Mouse (Mus musculus) CH12.LX (cell line): ENCODE measurements at regions not wholly inside any gene's neighbourhood (a gene's known extent, or its start where the extent isn't known, plus 50 kb on each side); places are given as distances from the start of the nearest gene placed in this dataset.

Source experiments
- DNase-seq: peaks from one replicate; pipeline ENCODE4 v3.0.0-alpha.2; 2013; ENCODE audit errors: extremely low read depth
- H3K27ac ChIP-seq: 2 replicates; pipeline ENCODE4 v1.5.1; 2012; ENCODE audit warnings: low read depth, mild to moderate bottlenecking, control low read depth, moderate library complexity; ENCODE audit not compliant: insufficient read depth
- H3K27me3 ChIP-seq: replicated peaks from 2 replicates; pipeline ENCODE3; 2012; ENCODE audit warnings: inconsistent platforms
- H3K36me3 ChIP-seq, 2 experiments: replicated peaks in 1 of 2; 2 replicates each; pipeline versions ENCODE3 to v1.6.1; 2012; ENCODE audit warnings: inconsistent platforms in 1 of 2, low read length in 1 of 2, mild to moderate bottlenecking in 1 of 2, mixed read lengths in 1 of 2, moderate library complexity in 1 of 2; ENCODE audit not compliant: control insufficient read depth in 1 of 2, insufficient read depth in 1 of 2
- H3K4me1 ChIP-seq, 2 experiments: 2 replicates each; pipeline ENCODE4 v1.6.1; 2012; ENCODE audit warnings: inconsistent platforms in 1 of 2, moderate library complexity in 1 of 2; ENCODE audit not compliant: insufficient read depth in 2 of 2, control insufficient read depth in 1 of 2
- H3K4me2 ChIP-seq: 2 replicates; pipeline ENCODE4 v1.6.1; 2012; ENCODE audit warnings: low read depth, mild to moderate bottlenecking, control low read depth; ENCODE audit not compliant: poor library complexity, insufficient read depth, severe bottlenecking
- H3K4me3 ChIP-seq, 3 experiments: fragments of 150-350 bp in 1 of 3; sonication (generic) in 1 of 3; replicated peaks in 1 of 3; 2 replicates each; pipeline versions ENCODE3 to v1.5.1; 2011 to 2012; ENCODE audit warnings: low read depth in 2 of 3, low read length in 2 of 3, mild to moderate bottlenecking in 2 of 3, moderate library complexity in 2 of 3, control low read depth in 1 of 3, improper control_type of control experiment in 1 of 3, inconsistent platforms in 1 of 3, mixed read lengths in 1 of 3; ENCODE audit not compliant: poor library complexity in 1 of 3
- H3K79me2 ChIP-seq: replicated peaks from 2 replicates; pipeline ENCODE4 v1.6.1; 2012; ENCODE audit warnings: mild to moderate bottlenecking, moderate library complexity; ENCODE audit not compliant: control insufficient read depth, poor library complexity, insufficient read depth, severe bottlenecking; ENCODE audit errors: extremely low read depth
- H3K9ac ChIP-seq: 2 replicates; pipeline ENCODE4 v1.6.1; 2012; ENCODE audit warnings: low read depth, mild to moderate bottlenecking, control low read depth, moderate library complexity; ENCODE audit not compliant: insufficient read depth
- H3K9me3 ChIP-seq: replicated peaks from 2 replicates; pipeline ENCODE3; 2012; ENCODE audit warnings: low read length, inconsistent platforms, mixed read lengths
- CHD1 ChIP-seq: IDR thresholded peaks from 2 replicates; pipeline ENCODE4 v1.6.1; 2012; ENCODE audit warnings: low read depth, low read length, improper control_type of control experiment, inconsistent platforms
- EP300 ChIP-seq: IDR thresholded peaks from 2 replicates; pipeline ENCODE4 v1.6.1; 2011; ENCODE audit warnings: low read length, improper control_type of control experiment
- ETS1 ChIP-seq: conservative IDR thresholded peaks from 2 replicates; pipeline ENCODE4 v1.6.1; 2012; ENCODE audit warnings: low read depth, mild to moderate bottlenecking, inconsistent platforms, low read length, improper control_type of control experiment, moderate library complexity
- GABPA ChIP-seq: IDR thresholded peaks from 2 replicates; pipeline ENCODE4 v1.6.1; 2012; ENCODE audit warnings: low read depth, low read length, improper control_type of control experiment, inconsistent platforms; ENCODE audit not compliant: insufficient replicate concordance
- HCFC1 ChIP-seq: IDR thresholded peaks from 2 replicates; pipeline ENCODE4 v1.6.1; 2012; ENCODE audit warnings: low read depth, mild to moderate bottlenecking, inconsistent platforms, low read length, improper control_type of control experiment
- JUN ChIP-seq: IDR thresholded peaks from 2 replicates; pipeline ENCODE4 v1.6.1; 2011; ENCODE audit warnings: low read depth, mild to moderate bottlenecking, low read length, improper control_type of control experiment, moderate library complexity; ENCODE audit not compliant: insufficient read depth
- MAFK ChIP-seq: IDR thresholded peaks from 2 replicates; pipeline ENCODE4 v1.6.1; 2011; ENCODE audit warnings: low read length, improper control_type of control experiment; ENCODE audit not compliant: insufficient replicate concordance
- MAX ChIP-seq: IDR thresholded peaks from 2 replicates; pipeline ENCODE4 v1.6.1; 2011; ENCODE audit warnings: low read length, improper control_type of control experiment
- MEF2A ChIP-seq: IDR thresholded peaks from 2 replicates; pipeline ENCODE4 v1.6.1; 2014; ENCODE audit warnings: low read depth, mild to moderate bottlenecking, inconsistent platforms, low read length, improper control_type of control experiment, borderline replicate concordance
- POLR2A ChIP-seq: IDR thresholded peaks from 2 replicates; pipeline ENCODE4 v1.6.1; 2011; ENCODE audit warnings: low read depth, mild to moderate bottlenecking, improper control_type of control experiment, low read length
- RCOR1 ChIP-seq: conservative IDR thresholded peaks from 2 replicates; pipeline ENCODE4 v1.6.1; 2012; ENCODE audit warnings: low read depth, mild to moderate bottlenecking, inconsistent platforms, low read length, improper control_type of control experiment
- SIN3A ChIP-seq: IDR thresholded peaks from 2 replicates; pipeline ENCODE4 v1.6.1; 2012; ENCODE audit warnings: low read length, improper control_type of control experiment, inconsistent platforms
- SMC3 ChIP-seq: IDR thresholded peaks from 2 replicates; pipeline ENCODE4 v1.6.1; 2011; ENCODE audit warnings: low read depth, low read length, improper control_type of control experiment
- TBP ChIP-seq: conservative IDR thresholded peaks from 2 replicates; pipeline ENCODE4 v1.6.1; 2011; ENCODE audit warnings: low read depth, low read length, improper control_type of control experiment
- UBTF ChIP-seq: IDR thresholded peaks from 2 replicates; pipeline ENCODE4 v1.6.1; 2012; ENCODE audit warnings: low read depth, mild to moderate bottlenecking, inconsistent platforms, low read length, improper control_type of control experiment, moderate library complexity
- USF1 ChIP-seq: IDR thresholded peaks from 2 replicates; pipeline ENCODE4 v1.6.1; 2014; ENCODE audit warnings: low read depth, mild to moderate bottlenecking, inconsistent platforms, low read length, improper control_type of control experiment
- ZMIZ1 ChIP-seq: IDR thresholded peaks from 2 replicates; pipeline ENCODE4 v1.6.1; 2012; ENCODE audit warnings: low read depth, mild to moderate bottlenecking, inconsistent platforms, low read length, improper control_type of control experiment
- ZNF384 ChIP-seq: IDR thresholded peaks from 2 replicates; pipeline ENCODE4 v1.6.1; 2012; ENCODE audit warnings: low read depth, low read length, improper control_type of control experiment, inconsistent platforms
- dilution Hi-C: fragments of 300-500 bp; cut with MboI; formaldehyde crosslinking; loops from 2 replicates; pipeline ENCODE4 v1.14.3; 2020; ENCODE audit warnings: low sequenced_read_pairs; ENCODE audit not compliant: extremely low pct_unique_long_range_greater_than_20kb, extremely low pct_ligation_motif_present
- in situ Hi-C: fragments of 300-500 bp; cut with MboI; formaldehyde crosslinking; loops from 3 replicates; pipeline ENCODE4 v1.14.3; 2019; ENCODE audit warnings: low sequenced_read_pairs, low pct_ligation_motif_present, low pct_unique_long_range_greater_than_20kb, mixed read lengths

DNA sequence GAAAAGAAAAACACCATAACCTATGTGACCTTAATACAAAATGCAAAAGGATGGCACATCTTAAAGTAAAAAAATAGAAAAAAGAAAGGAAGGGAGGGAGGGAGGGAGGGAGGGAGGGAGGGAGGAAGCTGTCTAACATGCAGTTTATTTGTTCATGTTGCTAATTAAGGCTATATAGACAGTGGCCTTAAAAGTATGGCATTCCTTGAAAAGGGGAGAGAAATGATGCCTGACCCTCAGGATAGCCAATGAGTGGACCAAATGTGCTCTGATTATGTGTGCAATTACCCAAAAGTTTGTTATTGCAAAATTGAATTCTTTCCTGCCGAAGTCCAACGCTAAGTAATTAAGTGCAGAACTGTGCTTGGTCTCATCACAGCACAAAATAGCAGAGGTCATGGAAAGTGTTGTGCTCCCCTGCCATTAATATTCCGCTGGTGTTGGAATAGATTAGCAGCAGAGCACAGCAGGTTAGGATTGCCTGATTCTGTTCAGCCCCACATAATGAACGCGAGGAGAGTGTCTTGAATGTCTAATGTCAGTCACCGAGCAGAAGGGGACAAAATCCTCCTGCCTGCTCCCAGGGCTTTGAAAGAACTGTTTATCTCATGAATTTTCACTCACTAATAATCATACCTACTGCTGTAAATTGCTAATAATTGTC is 531.7 kb upstream of the Mctp2 start:
- peaks cover 2% of the 10 kb centered on the region for H3K9me3 ChIP-seq
- H3K27me3 ChIP-seq = no peaks in the 10 kb centered on the region
- H3K4me3 ChIP-seq = no peak overlapping the region
- DNase-seq = no peak
- H3K36me3 ChIP-seq = no peaks in the 10 kb centered on the region
- H3K79me2 ChIP-seq = no peaks in the 10 kb centered on the region
- no peak overlapping the region for H3K27ac ChIP-seq
- TF ChIP-seq RCOR1 (no peak), ETS1 (no peak), UBTF (no peak), POLR2A (no peak), JUN (no peak), CHD1 (no peak), SMC3 (no peak)
- no peak overlapping the region for H3K4me2 ChIP-seq
- in situ Hi-C loops = no loop called here
- no peaks in the 10 kb centered on the region for H3K4me1 ChIP-seq
- H3K9ac ChIP-seq = no peak overlapping the region
- dilution Hi-C loops = no loop called here

- H3K27ac ChIP-seq = no peak overlapping the region
Measured at GRCm38 (mm10) chr7:72851346-72851745, 524.0 kb upstream of the Rgma start.

DNA sequence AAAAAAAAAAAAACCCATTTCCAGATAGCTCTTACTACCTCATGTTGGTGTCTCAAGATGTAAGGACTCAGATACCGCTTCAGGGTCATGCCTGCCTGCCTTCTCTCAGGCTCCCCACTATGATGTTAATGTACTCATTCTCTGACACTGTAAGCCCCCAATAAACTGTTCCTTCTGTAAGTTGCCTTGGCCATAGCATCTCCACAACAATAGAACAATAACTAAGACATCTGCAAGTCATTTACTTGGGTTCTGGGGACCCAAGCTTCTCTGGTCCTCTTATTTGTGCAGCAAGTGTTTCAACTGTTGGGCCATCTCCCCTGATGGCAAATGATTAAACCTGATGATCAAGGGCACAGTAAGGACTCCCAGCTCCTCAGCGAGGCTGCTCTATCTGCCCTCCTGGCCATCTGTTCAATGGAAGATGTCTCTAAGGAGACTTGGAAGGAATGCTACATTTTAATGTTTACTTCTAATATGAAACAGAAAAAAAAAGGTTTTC is 520.8 kb upstream of the Rgma start:
- no peaks in the 10 kb centered on the region for H3K79me2 ChIP-seq
- H3K9ac ChIP-seq = no peak overlapping the region
- no peaks in the 10 kb centered on the region for H3K9me3 ChIP-seq
- H3K27ac ChIP-seq = no peak overlapping the region
- TF ChIP-seq ZNF384 (no peak), EP300 (no peak), SIN3A (no peak), USF1 (no peak), MAX (no peak), TBP (no peak), SMC3 (no peak), RCOR1 (no peak)
- no peaks in the 10 kb centered on the region for H3K36me3 ChIP-seq
- no peak overlapping the region for H3K4me3 ChIP-seq
- no peaks in the 10 kb centered on the region for H3K4me1 ChIP-seq
- in situ Hi-C loops (no loop called here), dilution Hi-C loops (no loop called here)
- no peak overlapping the region for H3K4me2 ChIP-seq
- no peaks in the 10 kb centered on the region for H3K27me3 ChIP-seq
- no peak for DNase-seq

More at GRCm38 (mm10) chr7:72851346-72851745, 524.0 kb upstream of the Rgma start:
- Histone ChIP-seq H3K4me2 (no peak overlapping the region), H3K4me1 (no peaks in the 10 kb centered on the region), H3K27me3 (no peaks in the 10 kb centered on the region), H3K9me3 (no peaks in the 10 kb centered on the region), H3K9ac (no peak overlapping the region), H3K4me3 (no peak overlapping the region), H3K36me3 (no peaks in the 10 kb centered on the region), H3K79me2 (no peaks in the 10 kb centered on the region)
- TF ChIP-seq RCOR1 (no peak), CHD1 (no peak), UBTF (no peak), MAFK (no peak), ZMIZ1 (no peak), TBP (no peak), GABPA (no peak), SMC3 (no peak), JUN (no peak), HCFC1 (no peak), MEF2A (no peak), POLR2A (no peak)
- DNase-seq = no peak
- in situ Hi-C loops = no loop called here
- dilution Hi-C loops = no loop called here
